9 mouse cellular contexts compared by ENCODE assay signal in the genomic region with DNA sequence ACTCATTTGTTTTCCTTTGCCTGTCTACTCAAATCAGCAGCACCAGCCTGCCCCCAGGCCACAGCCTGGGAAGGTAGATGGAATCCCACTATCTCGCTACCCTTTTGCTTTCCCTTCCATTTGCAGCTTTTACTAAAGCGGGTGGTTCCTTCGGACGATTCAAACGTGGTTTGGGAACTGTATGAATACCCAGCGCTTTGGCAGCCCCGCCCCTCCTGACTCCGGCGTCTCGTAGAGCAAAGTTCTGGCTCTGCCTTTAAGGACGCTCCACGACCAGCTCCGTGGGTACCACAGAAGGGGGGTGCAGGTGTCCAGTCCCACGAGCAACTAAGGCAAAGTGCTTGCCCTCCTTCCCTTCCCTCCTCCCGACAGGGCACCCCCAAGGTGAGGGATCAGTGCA. TPM values are rescaled to one million over a fixed set of nuclear protein-coding genes. Genes with fewer than 3 reads are reported as not detected.
DNase-seq lines count a peak whose midpoint lies in the region; ATAC-seq and TF ChIP-seq lines count a peak whose summit lies in the region.
"Not testable (repeated sequence)": the region's sequence is repeated elsewhere in the genome, so short reads cannot be mapped to it uniquely, and the experiment has no call there.
"Had no signal": no experiment of that assay in that cellular context is flagged by ENCODE, and none has a peak within 500 bp of the region (broad histone marks: within the 10 kb centered on the region; RNA-seq: fewer than 3 reads in every experiment).

No protein-coding gene starts in this region.

- not testable (repeated sequence) for TF ChIP-seq POLR2A in cortical plate, adult 2 months (IDR thresholded peaks at IDR 0.05; ENCODE audit: extremely low read depth, insufficient read depth, low read length); thymus, adult 2 months (IDR thresholded peaks at IDR 0.05; ENCODE audit: control insufficient read depth, extremely low read depth, insufficient read depth, low read length, poor library complexity)

- not testable (repeated sequence) for H3K9me3 ChIP-seq in ES-E14 (ENCODE audit: control insufficient read depth, insufficient read depth, low read depth, low read length); hindbrain, embryonic 16.5 days (ENCODE audit: control insufficient read depth, low read length); midbrain, embryonic 16.5 days (replicated peaks; ENCODE audit: control insufficient read depth, low read length, poor library complexity, severe bottlenecking)

- H3K27ac ChIP-seq in ES-E14 (ENCODE audit: insufficient read depth, low read depth, low read length, poor library complexity, severe bottlenecking); cortical plate, adult 2 months (ENCODE audit: insufficient read depth, low read length); midbrain, embryonic 16.5 days (ENCODE audit: low read length); thymus, adult 2 months (ENCODE audit: control insufficient read depth, insufficient read depth, low read length): not testable (repeated sequence)
- peak overlapping the region; percentile 96 for H3K27ac ChIP-seq in gastrocnemius, adult 2 months
- H3K27ac ChIP-seq in hindbrain, embryonic 16.5 days (ENCODE audit: low read depth, low read length): peak overlapping the region; percentile 48; the same call in 1 of the 2 replicates

- under 1% methylated on average over 14 of the region's 15 CpGs for WGBS in hindbrain, embryonic 16.5 days
- under 1% methylated on average over 14 of the region's 15 CpGs for WGBS in midbrain, embryonic 16.5 days
- 2% methylated on average over 15 of the region's 15 CpGs for WGBS in thymus, adult 2 months

- intact Hi-C loops in gastrocnemius, adult 2 months (cut with DNase I): loop anchor here (2.0 kb wide), 1 partner anchor 44 kb away; a partner anchor contains a TSS

- not testable (repeated sequence) for DNase-seq in ES-E14 (ENCODE audit: low read depth, low spot score); thymus, adult 2 months
- DNase-seq in gastrocnemius, adult 2 months: peak; percentile 46
- peak; percentile 20 to 40 for DNase-seq in kidney, postnatal 36 days
- DNase-seq in lung, adult 18-20 months: peak; percentile 11 to 23

- peaks cover 29% of the 10 kb centered on the region for H3K36me3 ChIP-seq in ES-E14 (ENCODE audit: control insufficient read depth, insufficient read depth, low read length, poor library complexity, severe bottlenecking)
- peaks cover 15% of the 10 kb centered on the region for H3K36me3 ChIP-seq in hindbrain, embryonic 16.5 days (ENCODE audit: control insufficient read depth, insufficient read depth, low read length)
- peaks cover 11% of the 10 kb centered on the region for H3K36me3 ChIP-seq in midbrain, embryonic 16.5 days (ENCODE audit: control insufficient read depth, insufficient read depth, low read length)
- H3K36me3 ChIP-seq in thymus, adult 2 months (ENCODE audit: control insufficient read depth, insufficient read depth, low read length): peaks cover 20% of the 10 kb centered on the region

- peak overlapping the region; percentile 61 to 100 for H3K4me3 ChIP-seq in ES-E14 (ENCODE audit: insufficient read depth in 1 of 2, low read depth in 1 of 2, low read length in 2 of 2, poor library complexity in 1 of 2, severe bottlenecking in 1 of 2)
- H3K4me3 ChIP-seq in cortical plate, adult 2 months (ENCODE audit: insufficient read depth, low read length): peak overlapping the region; percentile 54
- peak overlapping the region; percentile 86 for H3K4me3 ChIP-seq in gastrocnemius, adult 2 months
- peak overlapping the region; percentile 72 for H3K4me3 ChIP-seq in hindbrain, embryonic 16.5 days (ENCODE audit: low read length)
- H3K4me3 ChIP-seq in midbrain, embryonic 16.5 days (ENCODE audit: low read depth, low read length): peak overlapping the region; percentile 63
- peak overlapping the region; percentile 64 for H3K4me3 ChIP-seq in thymus, adult 2 months (ENCODE audit: control insufficient read depth, insufficient read depth, low read length)

- H3K4me1 ChIP-seq in ES-E14 (ENCODE audit: control insufficient read depth in 2 of 2, insufficient read depth in 2 of 2, low read length in 2 of 2, poor library complexity in 1 of 2): peaks cover 8 to 39% of the 10 kb centered on the region in 2 experiments
- not testable (repeated sequence) for H3K4me1 ChIP-seq in cortical plate, adult 2 months (ENCODE audit: control insufficient read depth, insufficient read depth, low read length); hindbrain, embryonic 16.5 days (ENCODE audit: control insufficient read depth, insufficient read depth, low read depth, low read length)
- peaks cover 12% of the 10 kb centered on the region for H3K4me1 ChIP-seq in midbrain, embryonic 16.5 days (ENCODE audit: control insufficient read depth, insufficient read depth, low read length)
- peaks cover 14% of the 10 kb centered on the region for H3K4me1 ChIP-seq in thymus, adult 2 months (replicated peaks; ENCODE audit: control insufficient read depth, insufficient read depth, low read length)

- not testable (repeated sequence) for TF ChIP-seq CTCF in cortical plate, adult 2 months (IDR thresholded peaks at IDR 0.05; ENCODE audit: extremely low read depth, insufficient read depth, low read length); gastrocnemius, adult 2 months (IDR thresholded peaks at IDR 0.05); thymus, adult 2 months (IDR thresholded peaks at IDR 0.05; ENCODE audit: borderline replicate concordance, control insufficient read depth, extremely low read depth, insufficient read depth, low read length, poor library complexity)

- peak overlapping the region; percentile 75 for H3K9ac ChIP-seq in ES-E14 (ENCODE audit: insufficient read depth, low read depth, low read length, poor library complexity, severe bottlenecking)
- peak overlapping the region; percentile 63 for H3K9ac ChIP-seq in hindbrain, embryonic 16.5 days (ENCODE audit: low read depth, low read length)
- H3K9ac ChIP-seq in midbrain, embryonic 16.5 days (ENCODE audit: low read depth, low read length): peak overlapping the region; percentile 54

- in situ Hi-C loops in ES-E14 (cut with MboI; ENCODE audit: low sequenced_read_pairs in 2 of 2, unreplicated experiment in 2 of 2): not testable (repeated sequence)

- peak overlapping the region; percentile 73 for H3K4me2 ChIP-seq in hindbrain, embryonic 16.5 days (ENCODE audit: low read length)
- peak overlapping the region; percentile 57 for H3K4me2 ChIP-seq in midbrain, embryonic 16.5 days (ENCODE audit: low read length)

- not testable (repeated sequence) for H3K27me3 ChIP-seq in hindbrain, embryonic 16.5 days (replicated peaks; ENCODE audit: control insufficient read depth, insufficient read depth, low read length); midbrain, embryonic 16.5 days (ENCODE audit: control insufficient read depth, insufficient read depth, low read depth, low read length); thymus, adult 2 months (ENCODE audit: control insufficient read depth, insufficient read depth, low read length)

- ATAC-seq in hindbrain, embryonic 16.5 days: not testable (repeated sequence)
- ATAC-seq in midbrain, embryonic 16.5 days: peak; percentile 36

RNA-seq across cellular contexts. Expression of a gene that starts 0.7 kb away (rescaled TPM):
- total RNA-seq in ES-E14 (2012; rRNA removed): 113 and 127 TPM in 2 replicates
- polyA plus RNA-seq in cortical plate, adult 2 months (2012; rRNA removed): 109 and 112 TPM in 2 replicates
- 10 to 100 TPM; 25.6 to 33.7 TPM for total RNA-seq in gastrocnemius, adult 2 months (2021)
- polyA plus RNA-seq in hindbrain, embryonic 16.5 days (2015; fragmentation: Nextera tagmentation; extraction: Ambion mirVana): 204 and 215 TPM in 2 replicates
- polyA plus RNA-seq in midbrain, embryonic 16.5 days (2015; fragmentation: Nextera tagmentation; extraction: Ambion mirVana): 209 and 211 TPM in 2 replicates
- polyA plus RNA-seq in thymus, adult 2 months (2012; rRNA removed): 131 and 133 TPM in 2 replicates

RNA-seq across cellular contexts. Expression of a gene that starts 26.4 kb away (rescaled TPM):
- 2.9 and 6.6 TPM in 2 replicates for total RNA-seq in ES-E14 (2012; rRNA removed)
- 180 and 182 TPM in 2 replicates for polyA plus RNA-seq in cortical plate, adult 2 months (2012; rRNA removed)
- not detected for total RNA-seq in gastrocnemius, adult 2 months (2021)
- polyA plus RNA-seq in hindbrain, embryonic 16.5 days (2015; fragmentation: Nextera tagmentation; extraction: Ambion mirVana): 1.1 TPM in 2 replicates
- polyA plus RNA-seq in midbrain, embryonic 16.5 days (2015; fragmentation: Nextera tagmentation; extraction: Ambion mirVana): 0.25 and 0.50 TPM in 2 replicates
- polyA plus RNA-seq in thymus, adult 2 months (2012; rRNA removed): 83.5 and 85.5 TPM in 2 replicates

RNA-seq across cellular contexts. Expression of a gene that starts 43.8 kb away (rescaled TPM):
- total RNA-seq in ES-E14 (2012; rRNA removed): 42.4 and 86.2 TPM in 2 replicates
- polyA plus RNA-seq in cortical plate, adult 2 months (2012; rRNA removed): 156 and 168 TPM in 2 replicates
- total RNA-seq in gastrocnemius, adult 2 months (2021): 10 to 100 TPM; 24.8 to 27.0 TPM
- polyA plus RNA-seq in hindbrain, embryonic 16.5 days (2015; fragmentation: Nextera tagmentation; extraction: Ambion mirVana): 114 and 117 TPM in 2 replicates
- 122 and 130 TPM in 2 replicates for polyA plus RNA-seq in midbrain, embryonic 16.5 days (2015; fragmentation: Nextera tagmentation; extraction: Ambion mirVana)
- 29.3 and 37.0 TPM in 2 replicates for polyA plus RNA-seq in thymus, adult 2 months (2012; rRNA removed)

RNA-seq across cellular contexts. Expression of a gene that starts 44.6 kb away (rescaled TPM):
- 0.37 and 0.40 TPM in 2 replicates for total RNA-seq in ES-E14 (2012; rRNA removed)
- 0.69 and 1.1 TPM in 2 replicates for polyA plus RNA-seq in cortical plate, adult 2 months (2012; rRNA removed)
- not detected for total RNA-seq in gastrocnemius, adult 2 months (2021)
- polyA plus RNA-seq in hindbrain, embryonic 16.5 days (2015; fragmentation: Nextera tagmentation; extraction: Ambion mirVana): 0.85 and 1.2 TPM in 2 replicates
- 0.53 and 0.73 TPM in 2 replicates for polyA plus RNA-seq in midbrain, embryonic 16.5 days (2015; fragmentation: Nextera tagmentation; extraction: Ambion mirVana)
- 0.04 and 0.11 TPM in 2 replicates for polyA plus RNA-seq in thymus, adult 2 months (2012; rRNA removed)
- total RNA-seq: heart, postnatal 36 days had no signal

Comparison
In these comparisons a context has a peak if more than half of its experiments do, and no peak if none do; other contexts are left out.
1. RNA of a gene that starts 26.4 kb away (polyA plus RNA-seq): 180 to 182 TPM in cortical plate, adult 2 months and 83.5 to 85.5 TPM in thymus, adult 2 months; 1.1 TPM in hindbrain, embryonic 16.5 days and 0.25 to 0.50 TPM in midbrain, embryonic 16.5 days; every median in the first group is over 10 times any median in the second.
2. Peak in every context shown above with its lines, with median percentiles within 50 percentile points of each other: H3K4me3 ChIP-seq and H3K9ac ChIP-seq.